In genomic region chr17:33718944-33719725, GRCm38 (mm10) we compare ENCODE assay signal across 8 mouse cellular contexts. TPM values are rescaled to one million over a fixed set of nuclear protein-coding genes. Genes with fewer than 3 reads are reported as not detected.
DNase-seq lines count a peak whose midpoint lies in the region; ATAC-seq and TF ChIP-seq lines count a peak whose summit lies in the region.

No protein-coding gene starts in this region.

- WGBS in lung, embryonic 14.5 days: 43% methylated on average over 10 of the region's 10 CpGs
- 43% methylated on average over 10 of the region's 10 CpGs for WGBS in intestine, embryonic 16.5 days
- WGBS in neural tube, embryonic 14.5 days: 47% methylated on average over 10 of the region's 10 CpGs

- no peaks in the 10 kb centered on the region for H3K4me1 ChIP-seq in lung, embryonic 14.5 days (ENCODE audit: insufficient read depth)
- peaks cover 52% of the 10 kb centered on the region for H3K4me1 ChIP-seq in erythroblast, embryonic 14.5 days (ENCODE audit: control insufficient read depth)
- 0 out of 2 replicates have a peak, but pooled peaks cover 3% of the 10 kb centered on the region for H3K4me1 ChIP-seq in intestine, embryonic 16.5 days (ENCODE audit: control insufficient read depth, insufficient read depth, low read length)
- 0 out of 2 replicates have a peak, but pooled peaks cover 5% of the 10 kb centered on the region for H3K4me1 ChIP-seq in neural tube, embryonic 14.5 days (ENCODE audit: control insufficient read depth, insufficient read depth, low read length)

- no peak overlapping the region for H3K9ac ChIP-seq in lung, embryonic 14.5 days
- no peak overlapping the region for H3K9ac ChIP-seq in intestine, embryonic 16.5 days (ENCODE audit: low read depth, low read length)
- H3K9ac ChIP-seq in neural tube, embryonic 14.5 days (replicated peaks; ENCODE audit: low read depth, low read length): no peak overlapping the region

- H3K27me3 ChIP-seq in lung, embryonic 14.5 days (ENCODE audit: insufficient read depth, low read length): no peaks in the 10 kb centered on the region
- no peaks in the 10 kb centered on the region for H3K27me3 ChIP-seq in erythroblast, embryonic 14.5 days (ENCODE audit: control insufficient read depth)
- no peaks in the 10 kb centered on the region for H3K27me3 ChIP-seq in intestine, embryonic 16.5 days (replicated peaks; ENCODE audit: control insufficient read depth, insufficient read depth, low read length)
- no peaks in the 10 kb centered on the region for H3K27me3 ChIP-seq in neural tube, embryonic 14.5 days (ENCODE audit: control insufficient read depth, insufficient read depth, low read length)

- TF ChIP-seq CTCF in lung, embryonic 14.5 days (IDR thresholded peaks at IDR 0.05; ENCODE audit: low read depth): no peak

- ATAC-seq in lung, embryonic 14.5 days (ENCODE audit: insufficient read depth): peak; percentile 29
- ATAC-seq in intestine, embryonic 16.5 days: 0 out of 2 replicates have a peak, but pooled peaks have one; percentile 10
- peak; percentile 25 for ATAC-seq in neural tube, embryonic 14.5 days (ENCODE audit: low read depth)
- ATAC-seq in megakaryocyte-erythroid progenitor cell, adult 5-6 weeks (replicated peaks; ENCODE audit: low FRiP score, low TSS enrichment, poor library complexity, severe bottlenecking): no peak

- peak overlapping the region; percentile 77; the same call in 1 of the 2 replicates for H3K4me3 ChIP-seq in lung, embryonic 14.5 days (ENCODE audit: low read depth, low read length)
- peak overlapping the region; percentile 74 for H3K4me3 ChIP-seq in erythroblast, embryonic 14.5 days (replicated peaks)
- peak overlapping the region; percentile 94; the same call in 1 of the 2 replicates for H3K4me3 ChIP-seq in intestine, embryonic 16.5 days (ENCODE audit: low read length)
- peak overlapping the region; percentile 57; the same call in 1 of the 2 replicates for H3K4me3 ChIP-seq in neural tube, embryonic 14.5 days (ENCODE audit: low read depth, low read length)

- H3K36me3 ChIP-seq in lung, embryonic 14.5 days (ENCODE audit: insufficient read depth): no peaks in the 10 kb centered on the region
- H3K36me3 ChIP-seq in erythroblast, embryonic 14.5 days (ENCODE audit: control insufficient read depth): peaks cover 38% of the 10 kb centered on the region
- H3K36me3 ChIP-seq in intestine, embryonic 16.5 days (ENCODE audit: control insufficient read depth, insufficient read depth, low read length): no peaks in the 10 kb centered on the region
- H3K36me3 ChIP-seq in neural tube, embryonic 14.5 days (ENCODE audit: control insufficient read depth, insufficient read depth, low read length): no peaks in the 10 kb centered on the region

- H3K4me2 ChIP-seq in lung, embryonic 14.5 days: peak overlapping the region; percentile 86
- 0 out of 2 replicates have a peak overlapping the region, but pooled peaks have one; percentile 31 for H3K4me2 ChIP-seq in intestine, embryonic 16.5 days (ENCODE audit: low read depth, low read length)
- peak overlapping the region; percentile 81 for H3K4me2 ChIP-seq in neural tube, embryonic 14.5 days (ENCODE audit: low read depth, low read length)

- no peak for DNase-seq in lung, embryonic 14.5 days
- no peak for DNase-seq in lung, adult 18-20 months
- DNase-seq in kidney, postnatal 10 days: no peak
- no peak for DNase-seq in gastrocnemius, postnatal 10 days

- H3K27ac ChIP-seq in lung, embryonic 14.5 days (ENCODE audit: low read depth): no peak overlapping the region
- H3K27ac ChIP-seq in intestine, embryonic 16.5 days (ENCODE audit: low read length): no peak overlapping the region
- H3K27ac ChIP-seq in neural tube, embryonic 14.5 days (ENCODE audit: low read depth, low read length): no peak overlapping the region

- H3K9me3 ChIP-seq in lung, embryonic 14.5 days (ENCODE audit: low read depth, low read length): no peaks in the 10 kb centered on the region
- H3K9me3 ChIP-seq in erythroblast, embryonic 14.5 days (ENCODE audit: control insufficient read depth, low read length): no peaks in the 10 kb centered on the region
- H3K9me3 ChIP-seq in intestine, embryonic 16.5 days (ENCODE audit: control insufficient read depth, low read length): no peaks in the 10 kb centered on the region
- no peaks in the 10 kb centered on the region for H3K9me3 ChIP-seq in neural tube, embryonic 14.5 days (ENCODE audit: control insufficient read depth, low read length)

RNA-seq across cellular contexts. Expression of gene March2, which starts 0.7 kb away (rescaled TPM):
- 45.3 and 46.4 TPM in 2 replicates for polyA plus RNA-seq in lung, embryonic 14.5 days (2014; fragmentation: Nextera tagmentation; extraction: Ambion mirVana)
- polyA plus RNA-seq in erythroblast, embryonic 14.5 days (2012): 80.5 and 112 TPM in 2 replicates
- polyA plus RNA-seq in intestine, embryonic 16.5 days (2015; fragmentation: Nextera tagmentation; extraction: Ambion mirVana): 50.4 and 54.7 TPM in 2 replicates
- 69.1 and 73.5 TPM in 2 replicates for polyA plus RNA-seq in neural tube, embryonic 14.5 days (2014; fragmentation: Nextera tagmentation; extraction: Ambion mirVana)
- total RNA-seq in megakaryocyte-erythroid progenitor cell, adult 5-6 weeks (2014; fragmentation: Nextera tagmentation): 53.7 and 55.5 TPM in 2 replicates
- 33.4 and 48.1 TPM in 2 replicates for total RNA-seq in megakaryocyte-erythroid progenitor cell, adult 5-6 weeks (2017)
- 10 to 100 TPM; 73.2 to 77.9 TPM for total RNA-seq in gastrocnemius, postnatal 10 days (2021)

RNA-seq across cellular contexts. Expression of gene Hnrnpm, which starts 32.5 kb away (rescaled TPM):
- polyA plus RNA-seq in lung, embryonic 14.5 days (2014; fragmentation: Nextera tagmentation; extraction: Ambion mirVana): 407 and 411 TPM in 2 replicates
- polyA plus RNA-seq in erythroblast, embryonic 14.5 days (2012): 33.0 and 43.0 TPM in 2 replicates
- 271 and 290 TPM in 2 replicates for polyA plus RNA-seq in intestine, embryonic 16.5 days (2015; fragmentation: Nextera tagmentation; extraction: Ambion mirVana)
- 172 and 220 TPM in 2 replicates for polyA plus RNA-seq in neural tube, embryonic 14.5 days (2014; fragmentation: Nextera tagmentation; extraction: Ambion mirVana)
- 579 and 611 TPM in 2 replicates for total RNA-seq in megakaryocyte-erythroid progenitor cell, adult 5-6 weeks (2014; fragmentation: Nextera tagmentation)
- 338 and 437 TPM in 2 replicates for total RNA-seq in megakaryocyte-erythroid progenitor cell, adult 5-6 weeks (2017)
- total RNA-seq in gastrocnemius, postnatal 10 days (2021): 100 to 1,000 TPM in 1 of 2 experiments, 10 to 100 TPM in 1; 85.1 to 108 TPM

RNA-seq across cellular contexts. Expression of gene Rab11b, which starts 41.2 kb away (rescaled TPM):
- polyA plus RNA-seq in lung, embryonic 14.5 days (2014; fragmentation: Nextera tagmentation; extraction: Ambion mirVana): 241 and 278 TPM in 2 replicates
- polyA plus RNA-seq in erythroblast, embryonic 14.5 days (2012): 26.5 and 41.4 TPM in 2 replicates
- polyA plus RNA-seq in intestine, embryonic 16.5 days (2015; fragmentation: Nextera tagmentation; extraction: Ambion mirVana): 193 and 220 TPM in 2 replicates
- polyA plus RNA-seq in neural tube, embryonic 14.5 days (2014; fragmentation: Nextera tagmentation; extraction: Ambion mirVana): 449 and 532 TPM in 2 replicates
- total RNA-seq in megakaryocyte-erythroid progenitor cell, adult 5-6 weeks (2014; fragmentation: Nextera tagmentation): 98.0 and 144 TPM in 2 replicates
- total RNA-seq in megakaryocyte-erythroid progenitor cell, adult 5-6 weeks (2017): 27.5 and 33.0 TPM in 2 replicates
- 100 to 1,000 TPM; 166 to 186 TPM for total RNA-seq in gastrocnemius, postnatal 10 days (2021)

Comparison
In these comparisons a context has a peak if more than half of its experiments do, and no peak if none do; other contexts are left out.
1. H3K4me2 ChIP-seq: peak in every context shown above with its lines; median percentile 86 in lung, embryonic 14.5 days; 81 in neural tube, embryonic 14.5 days; 31 in intestine, embryonic 16.5 days.